Mouse (Mus musculus): Measurements from ENCODE around the gene Gm17622.

- TF ChIP-seq CTCF (IDR thresholded peaks at IDR 0.05; ENCODE audit: control insufficient read depth, insufficient read depth, insufficient read length) (no peak), MYOG (IDR thresholded peaks at IDR 0.05; ENCODE audit: control insufficient read depth, extremely low read depth, insufficient read length) (no peak), CEBPB (IDR thresholded peaks at IDR 0.05; ENCODE audit: low read depth) (no peak), MAX (IDR thresholded peaks at IDR 0.05) (no peak)
Measured at GRCm38 (mm10) chr13:96457566-96457965, 33.0 kb upstream of the Gm17622 start.

Measured in C2C12 (cell line).